Mouse (Mus musculus): ENCODE data around the gene Zfp385a. TPM values are rescaled to one million over a fixed set of nuclear protein-coding genes. Genes with fewer than 3 reads are reported as not detected.
A peak's percentile ranks its signal among the peaks of the same experiment; 100 is the strongest.

Gene Zfp385a
- total and polyA plus RNA-seq, 2 experiments from 2014 or later = 5.5 to 7.9 TPM

DNA sequence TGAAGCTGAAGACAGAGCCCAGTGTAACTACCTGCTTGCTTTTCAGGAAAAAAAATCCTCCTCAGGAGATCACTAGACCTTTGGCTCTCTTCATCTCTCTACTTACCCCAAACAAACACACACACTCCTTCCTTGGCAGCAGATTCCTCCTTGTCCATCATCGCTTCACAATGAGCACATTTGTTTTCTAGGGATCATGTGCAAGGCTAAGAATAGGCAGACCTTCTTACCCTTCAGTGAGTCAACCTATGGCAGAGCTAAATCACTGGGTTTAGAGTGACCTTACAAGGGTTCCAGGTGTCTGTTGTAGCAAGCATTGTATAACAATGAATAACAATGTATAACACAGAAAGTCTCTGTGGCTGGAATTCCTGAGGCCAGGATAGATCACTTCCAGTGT lies 31.8 kb upstream of the Zfp385a start:
- ATAC-seq (ENCODE audit: insufficient read depth, low read depth) (peak; percentile 56; the same call in 1 of the 2 replicates), DNase-seq (ENCODE audit: low spot score) (no peak)
- 31% methylated on average over 1 of the region's 1 CpGs for WGBS
- no peak overlapping the region for H3K9ac ChIP-seq (replicated peaks; ENCODE audit: low read depth, low read length)
- H3K4me1 ChIP-seq (ENCODE audit: control insufficient read depth, insufficient read depth) = peaks cover 24% of the 10 kb centered on the region
- no peaks in the 10 kb centered on the region for H3K36me3 ChIP-seq (replicated peaks; ENCODE audit: control insufficient read depth, insufficient read depth, low read length)
- no peaks in the 10 kb centered on the region for H3K9me3 ChIP-seq (replicated peaks; ENCODE audit: control insufficient read depth, low read length)
- H3K27me3 ChIP-seq (ENCODE audit: control insufficient read depth, insufficient read depth, low read length) = no peaks in the 10 kb centered on the region
- TF ChIP-seq EP300 (IDR thresholded peaks at IDR 0.05; ENCODE audit: low read depth) (no peak), CTCF (IDR thresholded peaks at IDR 0.05; ENCODE audit: low read depth) (no peak)
- no peak overlapping the region for H3K4me3 ChIP-seq (ENCODE audit: low read depth, low read length)
- peak overlapping the region; percentile 46; the same call in 1 of the 2 replicates for H3K27ac ChIP-seq (ENCODE audit: low read depth)
- no peak overlapping the region for H3K4me2 ChIP-seq (ENCODE audit: low read depth, low read length)

DNA sequence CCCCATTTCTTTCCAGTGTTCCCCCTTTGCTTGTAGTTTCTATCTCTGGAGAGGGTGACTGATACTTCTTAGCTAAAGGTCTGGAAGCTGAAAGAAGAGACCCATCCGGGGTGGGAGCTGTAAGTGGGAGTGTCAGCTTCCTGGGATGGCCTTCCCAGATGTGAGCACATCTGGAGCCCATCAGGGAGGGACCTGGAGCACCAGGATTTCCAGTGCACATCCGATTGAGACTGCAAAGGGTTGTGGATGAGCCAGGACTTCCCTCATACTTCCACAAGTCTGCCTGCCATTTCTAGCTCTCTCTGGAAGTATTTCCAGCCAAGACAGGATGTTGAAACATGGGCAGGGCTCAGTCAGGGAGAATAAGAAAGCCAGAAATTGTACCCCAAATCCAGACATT lies 31.3 kb upstream of the Zfp385a start:
- H3K9ac ChIP-seq (replicated peaks; ENCODE audit: low read depth, low read length) = no peak overlapping the region
- H3K4me3 ChIP-seq (ENCODE audit: low read depth, low read length) = no peak overlapping the region
- 19% methylated on average over 2 of the region's 2 CpGs for WGBS

DNA sequence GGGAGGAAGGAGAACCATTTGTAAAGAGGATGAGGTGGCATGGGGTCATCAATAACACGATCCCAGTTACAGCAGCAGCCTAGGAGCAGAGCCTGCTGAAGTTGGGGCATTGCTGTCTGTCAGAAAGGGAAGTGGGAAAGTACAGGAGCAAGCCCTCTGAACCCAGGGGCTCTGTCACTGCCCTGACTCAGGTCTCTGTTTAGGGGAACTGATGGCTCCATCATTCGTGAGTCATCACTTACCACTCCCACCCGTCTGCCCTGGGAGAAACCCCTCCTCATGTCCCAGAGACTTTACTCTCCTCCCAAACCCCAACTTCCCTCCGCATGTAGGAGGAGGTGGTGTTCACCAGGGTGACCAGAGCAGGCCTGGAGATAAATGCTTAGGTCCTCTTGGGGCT lies 30.6 kb upstream of the Zfp385a start:
- WGBS = 42% methylated on average over 4 of the region's 4 CpGs
- no peaks in the 10 kb centered on the region for H3K9me3 ChIP-seq (replicated peaks; ENCODE audit: control insufficient read depth, low read length)
- ATAC-seq (ENCODE audit: insufficient read depth, low read depth) (no peak), DNase-seq (ENCODE audit: low spot score) (no peak)
- no peak overlapping the region for H3K4me3 ChIP-seq (ENCODE audit: low read depth, low read length)
- H3K4me2 ChIP-seq (ENCODE audit: low read depth, low read length) = no peak overlapping the region
- TF ChIP-seq EP300 (IDR thresholded peaks at IDR 0.05; ENCODE audit: low read depth) = no peak
- TF ChIP-seq CTCF (IDR thresholded peaks at IDR 0.05; ENCODE audit: low read depth) = no peak
- no peak overlapping the region for H3K9ac ChIP-seq (replicated peaks; ENCODE audit: low read depth, low read length)
- H3K4me1 ChIP-seq (ENCODE audit: control insufficient read depth, insufficient read depth) = peaks cover 23% of the 10 kb centered on the region
- H3K27me3 ChIP-seq (ENCODE audit: control insufficient read depth, insufficient read depth, low read length) = no peaks in the 10 kb centered on the region
- H3K36me3 ChIP-seq (replicated peaks; ENCODE audit: control insufficient read depth, insufficient read depth, low read length) = no peaks in the 10 kb centered on the region
- H3K27ac ChIP-seq (ENCODE audit: low read depth) = no peak overlapping the region

More for the DNA sequence above, 31.3 kb upstream of the Zfp385a start:
- H3K27ac ChIP-seq (ENCODE audit: low read depth) = peak overlapping the region; percentile 46; the same call in 1 of the 2 replicates
- ATAC-seq (ENCODE audit: insufficient read depth, low read depth) (peak; percentile 15; the same call in 1 of the 2 replicates), DNase-seq (ENCODE audit: low spot score) (no peak)
- H3K36me3 ChIP-seq (replicated peaks; ENCODE audit: control insufficient read depth, insufficient read depth, low read length) = no peaks in the 10 kb centered on the region
- H3K4me2 ChIP-seq (ENCODE audit: low read depth, low read length) = no peak overlapping the region
- H3K9me3 ChIP-seq (replicated peaks; ENCODE audit: control insufficient read depth, low read length) = no peaks in the 10 kb centered on the region
- no peak for TF ChIP-seq EP300 (IDR thresholded peaks at IDR 0.05; ENCODE audit: low read depth)
- TF ChIP-seq CTCF (IDR thresholded peaks at IDR 0.05; ENCODE audit: low read depth) = no peak
- no peaks in the 10 kb centered on the region for H3K27me3 ChIP-seq (ENCODE audit: control insufficient read depth, insufficient read depth, low read length)
- peaks cover 23% of the 10 kb centered on the region for H3K4me1 ChIP-seq (ENCODE audit: control insufficient read depth, insufficient read depth)

DNA sequence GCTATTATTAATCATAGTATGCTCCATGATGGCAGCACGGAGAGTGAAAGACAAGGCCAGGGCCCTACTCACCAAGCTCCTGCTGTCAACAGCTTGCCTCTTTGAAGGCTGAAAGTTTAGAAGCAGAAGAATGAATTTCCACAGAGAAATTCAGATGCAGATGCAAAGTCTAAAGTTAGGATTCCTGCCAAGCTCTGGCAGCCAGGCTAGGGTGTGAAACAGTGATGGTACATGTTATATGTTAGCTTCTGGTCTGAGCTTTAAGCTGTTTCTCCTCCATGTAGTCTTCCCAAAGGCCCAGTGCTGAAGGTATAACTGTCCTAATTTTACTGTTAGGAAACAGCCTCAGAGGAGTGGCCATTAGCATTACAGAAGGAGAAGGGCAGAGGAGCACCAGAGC lies 29.2 kb upstream of the Zfp385a start:
- peaks cover 31% of the 10 kb centered on the region for H3K4me1 ChIP-seq (ENCODE audit: control insufficient read depth, insufficient read depth)
- WGBS = 56% methylated on average over 1 of the region's 1 CpGs
- no peaks in the 10 kb centered on the region for H3K36me3 ChIP-seq (replicated peaks; ENCODE audit: control insufficient read depth, insufficient read depth, low read length)

DNA sequence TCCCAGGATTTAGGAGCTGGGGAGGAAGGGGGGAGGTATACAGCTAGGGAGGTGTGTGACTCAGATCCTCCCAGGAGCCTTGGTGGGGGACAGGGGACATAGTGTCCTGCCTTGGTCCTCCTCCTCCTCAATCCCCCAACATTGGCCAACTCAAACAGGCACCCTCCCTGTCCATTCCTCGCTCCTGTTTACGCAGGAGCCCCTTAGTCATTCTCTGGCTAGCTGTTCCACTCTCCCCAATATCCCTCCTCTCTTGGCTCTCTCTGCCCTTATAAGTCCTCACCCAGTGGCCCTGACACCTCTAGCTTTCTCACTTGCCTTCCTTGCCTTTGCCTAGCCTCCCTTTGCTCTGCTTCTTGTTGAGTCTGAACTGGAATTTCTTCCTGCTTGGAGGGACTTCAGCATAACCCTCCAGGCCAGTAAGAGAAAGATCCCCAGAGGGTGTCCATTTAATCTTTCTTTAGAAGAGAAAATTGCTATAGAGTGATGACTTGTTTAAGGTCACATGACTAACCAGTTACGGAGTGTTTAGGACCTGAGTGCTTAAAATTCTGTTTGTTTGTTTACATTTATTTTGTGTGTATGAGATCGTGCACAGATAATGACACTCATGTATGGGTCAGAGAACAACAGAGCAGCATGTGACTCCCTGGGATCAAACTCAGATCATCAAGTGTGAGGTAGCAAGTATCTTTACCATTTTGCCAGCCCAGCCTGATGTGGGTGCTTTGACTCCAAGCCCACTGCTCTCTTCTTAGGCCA lies 28.5 kb upstream of the Zfp385a start:
- Histone ChIP-seq H3K27me3 (ENCODE audit: control insufficient read depth, insufficient read depth, low read length) (no peaks in the 10 kb centered on the region), H3K4me2 (ENCODE audit: low read depth, low read length) (no peak overlapping the region), H3K27ac (ENCODE audit: low read depth) (peak overlapping the region; percentile 95; the same call in 1 of the 2 replicates), H3K9me3 (replicated peaks; ENCODE audit: control insufficient read depth, low read length) (no peaks in the 10 kb centered on the region), H3K36me3 (replicated peaks; ENCODE audit: control insufficient read depth, insufficient read depth, low read length) (no peaks in the 10 kb centered on the region), H3K9ac (replicated peaks; ENCODE audit: low read depth, low read length) (no peak overlapping the region), H3K4me3 (ENCODE audit: low read depth, low read length) (no peak overlapping the region), H3K4me1 (ENCODE audit: control insufficient read depth, insufficient read depth) (peaks cover 35% of the 10 kb centered on the region)
- peak; percentile 15 for DNase-seq (ENCODE audit: low spot score)
- no peak for ATAC-seq (ENCODE audit: insufficient read depth, low read depth)
- 75% methylated on average over 4 of the region's 4 CpGs for WGBS
- no peak for TF ChIP-seq EP300 (IDR thresholded peaks at IDR 0.05; ENCODE audit: low read depth)
- no peak for TF ChIP-seq CTCF (IDR thresholded peaks at IDR 0.05; ENCODE audit: low read depth)

More for the DNA sequence above, 29.2 kb upstream of the Zfp385a start:
- no peak for DNase-seq (ENCODE audit: low spot score)
- Histone ChIP-seq H3K4me3 (ENCODE audit: low read depth, low read length) (no peak overlapping the region), H3K4me2 (ENCODE audit: low read depth, low read length) (no peak overlapping the region), H3K27me3 (ENCODE audit: control insufficient read depth, insufficient read depth, low read length) (no peaks in the 10 kb centered on the region), H3K9me3 (replicated peaks; ENCODE audit: control insufficient read depth, low read length) (no peaks in the 10 kb centered on the region), H3K9ac (replicated peaks; ENCODE audit: low read depth, low read length) (no peak overlapping the region), H3K27ac (ENCODE audit: low read depth) (no peak overlapping the region)
- TF ChIP-seq CTCF (IDR thresholded peaks at IDR 0.05; ENCODE audit: low read depth) (no peak), EP300 (IDR thresholded peaks at IDR 0.05; ENCODE audit: low read depth) (no peak)
- no peak for ATAC-seq (ENCODE audit: insufficient read depth, low read depth)

All from heart, postnatal 0 days (tissue).